Mouse (Mus musculus): Measurements from ENCODE around the gene Teddm3. TPM values are rescaled to one million over a fixed set of nuclear protein-coding genes. Genes with fewer than 3 reads are reported as not detected.
"Not testable (repeated sequence)": the region's sequence is repeated elsewhere in the genome, so short reads cannot be mapped to it uniquely, and the experiment has no call there.

Teddm3 gene
- total RNA-seq, 2 experiments from 2014 or later = not detected

DNA sequence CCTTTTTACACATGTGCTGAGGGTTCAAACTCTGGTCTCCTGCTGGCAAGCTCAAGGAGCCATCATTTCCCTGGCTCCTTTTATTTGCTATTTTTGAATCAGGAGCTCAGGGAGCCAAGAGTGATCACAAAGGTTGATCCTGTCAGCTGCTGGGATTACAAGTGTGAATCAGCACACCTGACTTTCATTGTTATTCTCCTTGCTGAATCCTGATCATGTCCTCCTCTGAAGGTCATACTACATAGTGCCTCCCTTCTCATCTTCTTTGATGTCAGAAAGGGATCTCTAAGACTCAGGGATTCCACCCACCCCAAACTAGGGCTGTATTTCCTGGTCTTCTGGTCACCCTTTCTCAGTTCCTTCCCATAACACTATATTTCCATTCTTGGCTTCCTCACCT, 3.9 kb downstream of the Teddm3 start:
- no peak for DNase-seq

- DNase-seq = not testable (repeated sequence)
Observed at GRCm38 (mm10) chr16:21148451-21148850, 5.3 kb downstream of the Teddm3 start.

DNA sequence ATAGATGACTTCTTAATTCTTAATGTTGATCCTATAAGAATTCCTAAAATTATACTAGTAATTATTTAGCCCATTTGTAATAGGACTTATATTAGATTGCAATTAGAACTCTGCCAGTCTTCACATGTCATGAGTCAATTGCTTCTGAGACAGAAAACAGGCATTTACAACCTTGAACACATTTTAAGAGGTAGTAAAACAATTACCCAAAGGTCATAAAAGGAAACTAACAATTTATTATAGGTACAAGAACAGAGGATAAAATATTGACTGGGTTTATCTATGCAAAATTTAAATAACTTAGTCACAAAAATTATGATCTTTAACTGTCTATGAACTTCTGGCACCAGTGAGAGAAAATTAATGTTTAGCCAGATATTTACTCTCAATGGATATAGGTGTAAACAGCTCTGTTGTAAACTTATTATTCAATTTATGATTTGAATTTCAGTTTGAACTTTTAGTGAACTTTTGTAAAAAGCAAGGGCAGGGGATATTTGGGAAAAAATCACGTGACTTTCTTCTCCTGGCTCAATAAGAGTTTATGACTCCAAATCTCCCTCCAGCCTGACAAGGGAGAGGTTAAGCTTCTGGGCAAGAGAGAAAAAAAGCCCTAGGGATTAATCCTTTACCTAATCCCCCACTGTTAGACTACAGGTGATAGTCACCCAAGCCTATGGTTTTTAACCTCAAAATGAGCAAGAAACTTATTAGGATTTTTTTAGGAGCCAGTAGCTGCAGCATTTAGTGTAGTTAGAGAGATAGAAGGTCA, 17.3 kb downstream of the Teddm3 start:
- DNase-seq = no peak

GRCm38 (mm10) chr16:21127666-21128065, 26.1 kb downstream of the Teddm3 start:
- not testable (repeated sequence) for DNase-seq

GRCm38 (mm10) chr16:21122776-21123175, 31.0 kb downstream of the Teddm3 start:
- DNase-seq = not testable (repeated sequence)

GRCm38 (mm10) chr16:21116078-21116477, 37.7 kb downstream of the Teddm3 start:
- DNase-seq = no peak

DNA sequence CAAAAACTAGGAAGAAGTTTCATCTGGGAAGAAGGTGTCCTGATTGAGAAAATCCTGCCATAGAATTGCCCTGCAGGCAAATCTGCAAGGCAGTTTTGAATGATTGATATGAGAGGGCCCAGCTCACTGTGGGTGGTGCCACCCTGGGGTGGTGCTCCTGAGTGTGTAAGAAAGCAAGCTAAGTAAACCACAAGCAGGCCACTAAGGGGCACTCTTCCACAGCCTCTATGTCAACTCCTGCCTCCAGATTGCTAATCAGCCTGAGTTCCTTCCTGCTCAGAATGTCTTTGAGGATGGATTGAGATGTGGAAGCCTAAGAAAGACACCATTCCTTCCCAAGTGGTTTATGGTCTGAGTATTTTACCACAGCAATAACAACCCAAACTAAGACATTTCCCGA, 44.3 kb downstream of the Teddm3 start:
- DNase-seq = no peak

Other genes starting within 250 kb of the Teddm3 start
- 1 to 10 TPM; 1.4 to 1.7 TPM for gene Ephb3, start 50.8 kb upstream of the Teddm3 start, total RNA-seq (2021)